Mouse (Mus musculus): Measurements from ENCODE around the gene Dlgap4. TPM values are rescaled to one million over a fixed set of nuclear protein-coding genes. Genes with fewer than 3 reads are reported as not detected.

Dlgap4 gene
- polyA plus RNA-seq, 1 experiment, result 98.2 TPM

- no peak for DNase-seq
- Histone ChIP-seq H3K27me3 (ENCODE audit: control insufficient read depth, insufficient read depth, low read length) (no peaks in the 10 kb centered on the region), H3K27ac (ENCODE audit: control insufficient read depth, insufficient read depth, low read length) (no peak overlapping the region), H3K4me3 (ENCODE audit: control insufficient read depth, insufficient read depth, low read length) (no peak overlapping the region), H3K36me3 (ENCODE audit: control insufficient read depth, insufficient read depth, low read length) (no peaks in the 10 kb centered on the region), H3K4me1 (replicated peaks; ENCODE audit: control insufficient read depth, insufficient read depth, low read length) (no peaks in the 10 kb centered on the region)
- TF ChIP-seq CTCF (IDR thresholded peaks at IDR 0.05; ENCODE audit: borderline replicate concordance, control insufficient read depth, extremely low read depth, insufficient read depth, low read length, poor library complexity), result no peak
- TF ChIP-seq POLR2A (IDR thresholded peaks at IDR 0.05; ENCODE audit: control insufficient read depth, extremely low read depth, insufficient read depth, low read length, poor library complexity), result no peak
- 84% methylated on average over 5 of the region's 5 CpGs for WGBS
Observed at GRCm38 (mm10) chr2:156667290-156667689, 53.8 kb downstream of the Dlgap4 start.

- no peaks in the 10 kb centered on the region for H3K27me3 ChIP-seq (ENCODE audit: control insufficient read depth, insufficient read depth, low read length)
- no peaks in the 10 kb centered on the region for H3K36me3 ChIP-seq (ENCODE audit: control insufficient read depth, insufficient read depth, low read length)
- no peak for DNase-seq
- H3K4me3 ChIP-seq (ENCODE audit: control insufficient read depth, insufficient read depth, low read length), result no peak overlapping the region
- H3K4me1 ChIP-seq (replicated peaks; ENCODE audit: control insufficient read depth, insufficient read depth, low read length), result no peaks in the 10 kb centered on the region
- H3K27ac ChIP-seq (ENCODE audit: control insufficient read depth, insufficient read depth, low read length), result no peak overlapping the region
- 94% methylated on average over 6 of the region's 6 CpGs for WGBS
- TF ChIP-seq CTCF (IDR thresholded peaks at IDR 0.05; ENCODE audit: borderline replicate concordance, control insufficient read depth, extremely low read depth, insufficient read depth, low read length, poor library complexity) (no peak), POLR2A (IDR thresholded peaks at IDR 0.05; ENCODE audit: control insufficient read depth, extremely low read depth, insufficient read depth, low read length, poor library complexity) (no peak)
Observed at GRCm38 (mm10) chr2:156668625-156669024, 55.1 kb downstream of the Dlgap4 start.

DNA sequence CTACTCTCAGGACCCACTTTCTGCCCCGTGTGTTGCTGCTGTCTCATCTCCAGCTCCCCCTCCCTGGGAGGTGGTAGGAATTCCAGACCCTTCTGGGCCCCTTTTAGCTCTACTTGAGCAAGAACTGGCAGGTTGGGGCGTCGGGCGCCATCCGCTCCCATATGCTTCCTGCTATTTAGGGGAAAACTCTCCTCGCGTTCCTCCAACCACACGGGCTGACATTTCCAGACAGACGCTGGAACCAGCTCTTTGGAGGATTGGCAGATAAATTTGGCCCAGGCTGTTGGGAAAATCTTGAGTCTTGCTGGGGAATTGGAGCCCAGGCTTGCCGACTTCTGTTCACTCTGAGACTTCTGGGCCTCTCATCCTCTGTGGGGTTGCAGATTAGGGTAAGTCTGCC is 59.8 kb downstream of the Dlgap4 start:
- WGBS, result 81% methylated on average over 10 of the region's 10 CpGs
- H3K36me3 ChIP-seq (ENCODE audit: control insufficient read depth, insufficient read depth, low read length), result no peaks in the 10 kb centered on the region
- TF ChIP-seq CTCF (IDR thresholded peaks at IDR 0.05; ENCODE audit: borderline replicate concordance, control insufficient read depth, extremely low read depth, insufficient read depth, low read length, poor library complexity) (no peak), POLR2A (IDR thresholded peaks at IDR 0.05; ENCODE audit: control insufficient read depth, extremely low read depth, insufficient read depth, low read length, poor library complexity) (no peak)
- no peaks in the 10 kb centered on the region for H3K27me3 ChIP-seq (ENCODE audit: control insufficient read depth, insufficient read depth, low read length)
- H3K27ac ChIP-seq (ENCODE audit: control insufficient read depth, insufficient read depth, low read length), result no peak overlapping the region
- H3K4me3 ChIP-seq (ENCODE audit: control insufficient read depth, insufficient read depth, low read length), result no peak overlapping the region
- no peak for DNase-seq
- H3K4me1 ChIP-seq (replicated peaks; ENCODE audit: control insufficient read depth, insufficient read depth, low read length), result no peaks in the 10 kb centered on the region

GRCm38 (mm10) chr2:156673881-156674669 is 60.6 kb downstream of the Dlgap4 start:
- Histone ChIP-seq H3K36me3 (ENCODE audit: control insufficient read depth, insufficient read depth, low read length) (no peaks in the 10 kb centered on the region), H3K4me1 (replicated peaks; ENCODE audit: control insufficient read depth, insufficient read depth, low read length) (no peaks in the 10 kb centered on the region), H3K27ac (ENCODE audit: control insufficient read depth, insufficient read depth, low read length) (no peak overlapping the region), H3K27me3 (ENCODE audit: control insufficient read depth, insufficient read depth, low read length) (no peaks in the 10 kb centered on the region), H3K4me3 (ENCODE audit: control insufficient read depth, insufficient read depth, low read length) (no peak overlapping the region)
- 83% methylated on average over 8 of the region's 8 CpGs for WGBS
- DNase-seq, result no peak
- TF ChIP-seq CTCF (IDR thresholded peaks at IDR 0.05; ENCODE audit: borderline replicate concordance, control insufficient read depth, extremely low read depth, insufficient read depth, low read length, poor library complexity) (no peak), POLR2A (IDR thresholded peaks at IDR 0.05; ENCODE audit: control insufficient read depth, extremely low read depth, insufficient read depth, low read length, poor library complexity) (no peak)

- no peak for DNase-seq
- Histone ChIP-seq H3K36me3 (ENCODE audit: control insufficient read depth, insufficient read depth, low read length) (no peaks in the 10 kb centered on the region), H3K4me3 (ENCODE audit: control insufficient read depth, insufficient read depth, low read length) (no peak overlapping the region), H3K27me3 (ENCODE audit: control insufficient read depth, insufficient read depth, low read length) (no peaks in the 10 kb centered on the region), H3K27ac (ENCODE audit: control insufficient read depth, insufficient read depth, low read length) (no peak overlapping the region), H3K4me1 (replicated peaks; ENCODE audit: control insufficient read depth, insufficient read depth, low read length) (peaks cover 3% of the 10 kb centered on the region; the same call in 1 of the 2 replicates)
- 22% methylated on average over 6 of the region's 6 CpGs for WGBS
- TF ChIP-seq CTCF (IDR thresholded peaks at IDR 0.05; ENCODE audit: borderline replicate concordance, control insufficient read depth, extremely low read depth, insufficient read depth, low read length, poor library complexity), result no peak
- no peak for TF ChIP-seq POLR2A (IDR thresholded peaks at IDR 0.05; ENCODE audit: control insufficient read depth, extremely low read depth, insufficient read depth, low read length, poor library complexity)
Observed at GRCm38 (mm10) chr2:156676885-156677284, 63.4 kb downstream of the Dlgap4 start.

- no peaks in the 10 kb centered on the region for H3K27me3 ChIP-seq (ENCODE audit: control insufficient read depth, insufficient read depth, low read length)
- no peak for DNase-seq
- no peak for TF ChIP-seq CTCF (IDR thresholded peaks at IDR 0.05; ENCODE audit: borderline replicate concordance, control insufficient read depth, extremely low read depth, insufficient read depth, low read length, poor library complexity)
- TF ChIP-seq POLR2A (IDR thresholded peaks at IDR 0.05; ENCODE audit: control insufficient read depth, extremely low read depth, insufficient read depth, low read length, poor library complexity), result no peak
- no peak overlapping the region for H3K27ac ChIP-seq (ENCODE audit: control insufficient read depth, insufficient read depth, low read length)
- no peaks in the 10 kb centered on the region for H3K36me3 ChIP-seq (ENCODE audit: control insufficient read depth, insufficient read depth, low read length)
- WGBS, result 83% methylated on average over 4 of the region's 4 CpGs
- H3K4me3 ChIP-seq (ENCODE audit: control insufficient read depth, insufficient read depth, low read length), result no peak overlapping the region
- H3K4me1 ChIP-seq (replicated peaks; ENCODE audit: control insufficient read depth, insufficient read depth, low read length), result peaks cover 3% of the 10 kb centered on the region; the same call in 1 of the 2 replicates
Observed at GRCm38 (mm10) chr2:156678112-156678511, 64.6 kb downstream of the Dlgap4 start.

Data from thymus, adult 2 months (tissue).